Mouse (Mus musculus) C2C12 (cell line): Measurements from ENCODE around the gene Tlr3. TPM values are rescaled to one million over a fixed set of nuclear protein-coding genes. Genes with fewer than 3 reads are reported as not detected.
A peak's percentile ranks its signal among the peaks of the same experiment; 100 is the strongest.

Source experiments
- H3K27me3 ChIP-seq: one replicate; pipeline ENCODE4 v1.6.1; 2011; ENCODE audit not compliant: control insufficient read depth, insufficient read depth, insufficient read length
- H3K36me3 ChIP-seq: one replicate; pipeline ENCODE4 v1.6.1; 2011; ENCODE audit not compliant: control insufficient read depth, insufficient read depth
- H3K4me3 ChIP-seq: one replicate; pipeline ENCODE4 v1.5.1; 2011; ENCODE audit warnings: mild to moderate bottlenecking, control low read depth; ENCODE audit not compliant: poor library complexity, insufficient read depth, severe bottlenecking
- H3K79me2 ChIP-seq: one replicate; pipeline ENCODE4 v1.6.1; 2011; ENCODE audit not compliant: control insufficient read depth, insufficient read depth
- H3K79me3 ChIP-seq: one replicate; pipeline ENCODE4 v1.6.1; 2011; ENCODE audit warnings: low read depth, control low read depth
- H3ac ChIP-seq: one replicate; pipeline ENCODE3; 2011; ENCODE audit warnings: low read depth; ENCODE audit not compliant: control insufficient read depth, insufficient read length
- CEBPB ChIP-seq: IDR thresholded peaks from one replicate; pipeline ENCODE4 v1.6.1; 2011; ENCODE audit warnings: low read depth, mild to moderate bottlenecking, control low read depth, moderate library complexity
- CTCF ChIP-seq: IDR thresholded peaks from one replicate; pipeline ENCODE4 v1.5.1; 2011; ENCODE audit not compliant: control insufficient read depth, insufficient read depth, insufficient read length
- FOSL1 ChIP-seq: IDR thresholded peaks from one replicate; pipeline ENCODE4 v1.8.0; 2011; ENCODE audit warnings: mild to moderate bottlenecking, low read length; ENCODE audit not compliant: poor library complexity, insufficient read depth, severe bottlenecking
- MAX ChIP-seq: IDR thresholded peaks from one replicate; pipeline ENCODE4 v1.6.1; 2011; ENCODE audit warnings: mild to moderate bottlenecking, control low read depth
- MYOD1 ChIP-seq: IDR thresholded peaks from one replicate; pipeline ENCODE4 v1.6.1; 2011; ENCODE audit warnings: low read depth; ENCODE audit not compliant: control insufficient read depth, insufficient read length
- MYOG ChIP-seq: IDR thresholded peaks from one replicate; pipeline ENCODE4 v1.6.1; 2011; ENCODE audit not compliant: control insufficient read depth, insufficient read length; ENCODE audit errors: extremely low read depth
- USF1 ChIP-seq: IDR thresholded peaks from one replicate; pipeline ENCODE4 v1.6.1; 2011; ENCODE audit warnings: low read depth, mild to moderate bottlenecking, control low read depth, moderate library complexity
- polyA plus RNA-seq: library from polyadenylated mRNA; unstranded; fragments of >200 nt; fragmentation: generic; extraction: Trizol; gene quantifications from one replicate; pipeline ENCODE4 v1.2.1, GENCODE M21; 2012; ENCODE audit warnings: missing spikeins

Tlr3 gene
- polyA plus RNA-seq, 1 experiment: 0.04 TPM

GRCm38 (mm10) chr8:45362323-45362722 lies 48.6 kb downstream of the Tlr3 start:
- H3K79me3 ChIP-seq: no peaks in the 10 kb centered on the region
- no peak overlapping the region for H3K4me3 ChIP-seq
- H3ac ChIP-seq: no peak overlapping the region
- TF ChIP-seq MAX (no peak), MYOD1 (no peak), CEBPB (no peak), MYOG (no peak), FOSL1 (no peak), USF1 (no peak), CTCF (no peak)
- H3K27me3 ChIP-seq: no peaks in the 10 kb centered on the region
- no peaks in the 10 kb centered on the region for H3K36me3 ChIP-seq
- H3K79me2 ChIP-seq: no peaks in the 10 kb centered on the region

GRCm38 (mm10) chr8:45359091-45359605 lies 51.7 kb downstream of the Tlr3 start:
- TF ChIP-seq CTCF (no peak), MAX (no peak), FOSL1 (no peak), USF1 (no peak), MYOG (no peak), CEBPB (no peak), MYOD1 (no peak)
- Histone ChIP-seq H3K27me3 (no peaks in the 10 kb centered on the region), H3K36me3 (no peaks in the 10 kb centered on the region), H3ac (no peak overlapping the region), H3K79me2 (no peaks in the 10 kb centered on the region), H3K4me3 (no peak overlapping the region), H3K79me3 (no peaks in the 10 kb centered on the region)

DNA sequence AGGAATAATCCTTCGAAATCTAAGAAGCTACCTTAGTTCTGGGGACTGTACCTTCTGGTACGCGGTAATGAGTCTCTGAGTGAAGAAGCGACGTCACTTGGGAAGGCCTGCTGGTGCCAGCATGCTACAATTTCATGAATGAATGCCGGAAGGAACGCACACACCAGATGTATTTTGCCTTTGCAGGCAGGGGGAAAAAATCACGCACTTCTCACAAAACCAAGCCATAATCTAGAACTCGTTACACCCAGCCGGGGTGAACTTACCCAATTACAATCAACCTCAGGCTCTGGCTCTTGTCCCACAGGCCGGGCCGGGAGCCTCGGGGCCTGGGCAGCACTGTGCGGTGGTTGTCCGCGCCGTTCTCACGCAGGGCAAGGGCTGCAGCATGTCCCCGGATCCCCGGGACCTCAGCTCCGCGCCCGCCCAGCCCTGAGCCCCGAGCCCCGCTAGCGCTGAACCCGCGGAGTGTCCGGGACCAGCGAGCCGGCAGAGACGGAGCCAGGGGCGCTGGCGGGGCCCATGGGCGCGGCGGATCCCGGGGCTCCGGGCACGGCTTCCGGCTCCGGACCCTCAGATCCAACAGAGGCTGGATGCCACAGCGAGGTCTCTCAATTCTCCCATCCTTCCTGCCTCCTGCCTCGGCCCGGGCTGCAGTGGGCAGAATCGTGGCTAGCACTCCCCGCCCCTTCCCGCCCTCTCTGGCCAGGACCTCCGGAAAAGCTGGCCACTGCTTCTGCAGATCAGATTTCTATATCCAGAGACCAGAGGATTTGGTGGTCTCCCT lies 52.6 kb downstream of the Tlr3 start:
- Histone ChIP-seq H3K36me3 (no peaks in the 10 kb centered on the region), H3ac (peak overlapping the region; percentile 88), H3K79me2 (no peaks in the 10 kb centered on the region), H3K27me3 (no peaks in the 10 kb centered on the region), H3K4me3 (peak overlapping the region; percentile 25), H3K79me3 (no peaks in the 10 kb centered on the region)
- TF ChIP-seq FOSL1: no peak
- no peak for TF ChIP-seq USF1
- TF ChIP-seq MYOD1: no peak
- no peak for TF ChIP-seq MYOG
- TF ChIP-seq CTCF: no peak
- no peak for TF ChIP-seq CEBPB
- no peak for TF ChIP-seq MAX

- no peak for TF ChIP-seq MAX
- TF ChIP-seq CTCF: no peak
- TF ChIP-seq FOSL1: no peak
- TF ChIP-seq MYOD1: no peak
- TF ChIP-seq CEBPB: no peak
- TF ChIP-seq MYOG: no peak
- Histone ChIP-seq H3K79me3 (no peaks in the 10 kb centered on the region), H3K79me2 (no peaks in the 10 kb centered on the region), H3K4me3 (no peak overlapping the region), H3K27me3 (no peaks in the 10 kb centered on the region), H3ac (no peak overlapping the region), H3K36me3 (no peaks in the 10 kb centered on the region)
Measured at GRCm38 (mm10) chr8:45355809-45356208, 55.1 kb downstream of the Tlr3 start.

Other genes with a start within 250 kb of the Tlr3 start
- gene F11, start 149.0 kb downstream of the Tlr3 start, polyA plus RNA-seq: not detected
- gene Klkb1, start 116.2 kb downstream of the Tlr3 start, polyA plus RNA-seq: not detected
- not detected for gene Gm45753, start 102.6 kb downstream of the Tlr3 start, polyA plus RNA-seq
- 0.07 TPM for gene Cyp4v3, start 77.9 kb downstream of the Tlr3 start, polyA plus RNA-seq
- 3.5 TPM for gene Fam149a, start 28.8 kb downstream of the Tlr3 start, polyA plus RNA-seq
- gene Sorbs2, start 96.7 kb upstream of the Tlr3 start, polyA plus RNA-seq: 0.09 TPM